Mouse (Mus musculus) ES-E14 (cell line): Measurements from ENCODE around the gene Sephs1.

Experiments used
- HCFC1 ChIP-seq: IDR thresholded peaks from 2 replicates; pipeline ENCODE4 v1.6.1; 2012; ENCODE audit warnings: low read length, inconsistent platforms, borderline replicate concordance; ENCODE audit not compliant: insufficient read depth
- MAFK ChIP-seq: IDR thresholded peaks from 2 replicates; pipeline ENCODE4 v1.6.1; 2014; ENCODE audit warnings: mild to moderate bottlenecking, low read depth, low read length, inconsistent platforms; ENCODE audit not compliant: insufficient read depth
- ZC3H11A ChIP-seq: IDR thresholded peaks from 2 replicates; pipeline ENCODE4 v1.6.1; 2012; ENCODE audit warnings: low read depth, mild to moderate bottlenecking, inconsistent platforms, low read length, borderline replicate concordance
- ZNF384 ChIP-seq: IDR thresholded peaks from 2 replicates; pipeline ENCODE4 v1.6.1; 2012; ENCODE audit warnings: low read depth, low read length, inconsistent platforms

DNA sequence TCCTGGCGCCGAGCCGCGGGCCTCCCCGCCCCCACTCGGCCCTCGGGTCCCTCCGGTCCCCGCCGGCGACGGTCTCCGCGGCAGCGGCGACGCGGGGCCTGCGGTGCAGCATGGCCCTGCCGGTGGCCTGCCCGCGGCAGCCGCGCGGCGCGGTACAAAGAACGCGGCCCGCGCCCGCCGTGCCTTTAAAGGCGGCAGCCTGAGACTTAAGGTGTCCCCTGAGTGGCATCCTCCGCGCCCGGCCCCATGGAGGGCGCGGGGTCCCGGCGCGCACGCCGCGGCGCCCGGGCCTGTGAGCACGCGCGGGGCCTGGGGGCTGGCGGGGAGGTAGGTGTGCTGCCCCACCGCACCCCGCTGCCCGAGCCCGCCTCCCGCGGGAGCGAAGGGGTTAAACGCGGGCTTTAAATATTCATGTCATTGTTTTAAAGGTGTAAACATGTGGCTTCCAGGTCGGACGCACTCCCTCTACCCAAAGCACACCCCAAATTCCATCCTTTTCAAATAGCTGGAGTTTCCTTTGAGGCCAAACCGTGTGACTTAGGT lies 956 bp downstream of the Sephs1 start:
- TF ChIP-seq MAFK (no peak), ZNF384 (no peak), ZC3H11A (no peak), HCFC1 (no peak)
